Mouse (Mus musculus) lung, postnatal 0 days (tissue): ENCODE data around the gene Kdm6b. TPM values are rescaled to one million over a fixed set of nuclear protein-coding genes. Genes with fewer than 3 reads are reported as not detected.
A peak's percentile ranks its signal among the peaks of the same experiment; 100 is the strongest.

Experiments
- ATAC-seq: fragments of 200-750 bp; cut with Nextera tagmentation; 2 replicates; pipeline ENCODE4 v1.8.0; 2017; ENCODE audit warnings: moderate library complexity
- DNase-seq: peaks from one replicate; pipeline ENCODE4 v3.0.0-alpha.2; 2016; ENCODE audit warnings: low spot score
- H3K27ac ChIP-seq: fragments of 300-500 bp; sonication (generic); 2 replicates; pipeline ENCODE4 v1.5.1; 2014; ENCODE audit warnings: antibody characterized with exemption, mild to moderate bottlenecking, low read length, mixed read lengths
- H3K27me3 ChIP-seq: fragments of 300-500 bp; sonication (generic); replicated peaks from 2 replicates; pipeline ENCODE4 v1.6.1; 2014; ENCODE audit warnings: low read length, mixed read lengths; ENCODE audit not compliant: insufficient read depth
- H3K36me3 ChIP-seq: fragments of 300-500 bp; sonication (generic); 2 replicates; pipeline ENCODE4 v1.6.1; 2014; ENCODE audit warnings: low read length, mixed read lengths; ENCODE audit not compliant: insufficient read depth
- H3K4me1 ChIP-seq: fragments of 300-500 bp; sonication (generic); 2 replicates; pipeline ENCODE4 v1.6.1; 2014; ENCODE audit warnings: antibody characterized with exemption, low read depth, low read length, mixed read lengths; ENCODE audit not compliant: insufficient read depth
- H3K4me2 ChIP-seq: fragments of 300-500 bp; sonication (generic); replicated peaks from 2 replicates; pipeline ENCODE4 v1.6.1; 2014; ENCODE audit warnings: low read depth, mild to moderate bottlenecking, low read length, moderate library complexity, mixed read lengths
- H3K4me3 ChIP-seq: fragments of 300-500 bp; sonication (generic); 2 replicates; pipeline ENCODE4 v1.5.1; 2014; ENCODE audit warnings: low read depth, low read length
- H3K9ac ChIP-seq: fragments of 300-500 bp; sonication (generic); replicated peaks from 2 replicates; pipeline ENCODE4 v1.6.1; 2014; ENCODE audit warnings: low read depth, mild to moderate bottlenecking
- H3K9me3 ChIP-seq: fragments of 300-500 bp; sonication (generic); 2 replicates; pipeline ENCODE4 v1.6.1; 2016; ENCODE audit warnings: low read length, mixed read lengths
- CTCF ChIP-seq: IDR thresholded peaks from 2 replicates; pipeline ENCODE4 v1.5.1; 2016; ENCODE audit warnings: antibody characterized with exemption, mild to moderate bottlenecking
- EP300 ChIP-seq: IDR thresholded peaks from 2 replicates; pipeline ENCODE4 v1.6.1; 2016; ENCODE audit warnings: antibody characterized with exemption, mild to moderate bottlenecking, control low read depth
- WGBS: fragments of 180-500 bp; shearing (Covaris S2); extraction: QIAGEN DNeasy Blood & Tissue Kit; methylation state at CpG from one replicate; pipeline ENCODE4 v1.1.7; 2014; 5-methylcytosine and 5-hydroxymethylcytosine counted together
- polyA plus RNA-seq: library from polyadenylated mRNA; unstranded; fragments of >200 nt; fragmentation: Nextera tagmentation; extraction: Ambion mirVana; gene quantifications from 2 replicates; pipeline ENCODE4 v1.2.1, GENCODE M21; 2015

Kdm6b gene
- polyA plus RNA-seq, 1 experiment from 2014 or later = 29.4 TPM

DNA sequence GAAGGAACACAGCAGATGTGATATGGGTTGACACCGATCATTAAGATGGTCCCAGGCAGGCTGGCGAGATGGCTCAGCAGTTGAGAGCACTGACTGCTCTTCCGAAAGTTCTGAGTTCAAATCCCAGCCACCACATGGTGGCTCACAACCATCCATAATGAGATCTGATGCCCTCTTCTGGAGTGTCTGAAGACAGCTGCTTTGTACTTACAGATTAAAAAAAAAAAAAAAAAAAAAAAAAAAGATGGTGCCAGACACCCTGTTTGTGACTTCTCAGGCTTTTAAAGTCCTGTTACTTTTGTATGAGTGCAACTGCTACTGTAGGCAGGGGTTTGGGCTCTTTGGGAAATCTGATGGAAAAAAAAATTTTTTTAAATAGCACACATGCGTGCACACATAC is 24.8 kb downstream of the Kdm6b start:
- H3K4me2 ChIP-seq = no peak overlapping the region
- no peak overlapping the region for H3K27ac ChIP-seq
- TF ChIP-seq CTCF = peak; percentile 20; the same call in 1 of the 2 replicates
- TF ChIP-seq EP300 = no peak
- no peaks in the 10 kb centered on the region for H3K36me3 ChIP-seq
- no peaks in the 10 kb centered on the region for H3K27me3 ChIP-seq
- H3K4me3 ChIP-seq = no peak overlapping the region
- WGBS = 98% methylated on average over 4 of the region's 4 CpGs
- no peaks in the 10 kb centered on the region for H3K9me3 ChIP-seq
- no peak overlapping the region for H3K9ac ChIP-seq
- H3K4me1 ChIP-seq = no peaks in the 10 kb centered on the region
- ATAC-seq = no peak
- no peak for DNase-seq

DNA sequence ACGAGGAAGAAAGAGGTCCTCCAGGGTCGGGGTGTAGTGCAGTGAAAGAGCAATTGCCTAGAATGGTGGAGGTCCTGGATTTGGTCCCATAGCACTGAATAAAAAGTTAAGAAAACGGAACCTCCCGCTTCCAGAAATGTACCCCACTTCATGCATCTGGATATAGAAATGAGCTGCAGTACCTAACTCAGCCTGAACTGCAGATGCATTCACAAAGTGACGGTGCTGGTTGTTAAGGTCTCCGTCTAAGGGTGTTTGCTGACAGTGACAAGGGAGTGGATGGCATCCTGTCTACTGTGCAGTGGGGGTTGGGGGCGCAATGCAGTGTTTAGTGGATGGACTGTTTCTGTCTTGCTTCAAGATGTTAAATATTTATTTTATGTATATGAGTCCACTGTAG is 26.7 kb downstream of the Kdm6b start:
- 62% methylated on average over 7 of the region's 7 CpGs for WGBS
- no peak overlapping the region for H3K9ac ChIP-seq
- H3K36me3 ChIP-seq = no peaks in the 10 kb centered on the region
- H3K4me2 ChIP-seq = no peak overlapping the region
- no peak overlapping the region for H3K4me3 ChIP-seq
- H3K27me3 ChIP-seq = no peaks in the 10 kb centered on the region
- H3K4me1 ChIP-seq = no peaks in the 10 kb centered on the region
- DNase-seq = no peak
- H3K9me3 ChIP-seq = no peaks in the 10 kb centered on the region
- ATAC-seq = no peak
- peak; percentile 38 for TF ChIP-seq CTCF
- no peak for TF ChIP-seq EP300
- H3K27ac ChIP-seq = no peak overlapping the region

- no peaks in the 10 kb centered on the region for H3K36me3 ChIP-seq
- DNase-seq (no peak), ATAC-seq (no peak)
- no peak overlapping the region for H3K27ac ChIP-seq
- WGBS = 77% methylated on average over 6 of the region's 6 CpGs
- no peaks in the 10 kb centered on the region for H3K9me3 ChIP-seq
- no peak overlapping the region for H3K4me2 ChIP-seq
- TF ChIP-seq CTCF (no peak), EP300 (no peak)
- H3K4me3 ChIP-seq = no peak overlapping the region
- no peak overlapping the region for H3K9ac ChIP-seq
- H3K27me3 ChIP-seq = no peaks in the 10 kb centered on the region
- no peaks in the 10 kb centered on the region for H3K4me1 ChIP-seq
Measured at GRCm38 (mm10) chr11:69384979-69385378, 28.5 kb downstream of the Kdm6b start.

DNA sequence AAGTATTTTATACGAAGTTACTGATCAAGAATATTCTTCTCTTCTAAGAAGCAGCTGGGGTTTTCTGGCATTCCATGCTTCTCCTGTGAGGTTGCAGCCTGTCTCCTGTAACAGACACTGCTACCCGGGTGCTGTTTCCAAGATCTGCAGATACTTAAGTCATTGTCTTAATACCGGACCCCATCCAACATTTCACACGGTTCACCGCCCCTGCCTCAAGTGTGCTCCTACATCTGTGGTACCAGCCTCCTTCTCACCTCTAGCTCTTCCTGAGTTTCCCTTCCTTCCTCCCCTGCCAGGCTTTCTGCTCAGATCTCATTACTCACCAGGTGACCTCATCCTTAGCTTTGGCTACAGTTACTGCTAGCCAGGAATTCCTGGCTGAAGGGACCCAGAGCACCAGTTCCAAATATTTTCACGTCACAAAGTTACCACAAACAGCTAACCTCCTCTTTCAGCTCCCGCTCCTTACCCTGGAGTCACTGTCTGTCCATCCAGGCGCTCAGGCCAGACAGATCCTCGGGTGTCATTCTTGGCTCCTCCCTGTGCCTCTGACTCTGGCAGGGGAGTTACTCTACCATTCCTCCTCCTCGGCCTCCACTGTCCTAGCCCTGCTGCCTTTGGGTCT is 30.9 kb downstream of the Kdm6b start:
- Histone ChIP-seq H3K4me1 (no peaks in the 10 kb centered on the region), H3K4me2 (no peak overlapping the region), H3K36me3 (no peaks in the 10 kb centered on the region), H3K4me3 (no peak overlapping the region), H3K9me3 (no peaks in the 10 kb centered on the region), H3K27ac (no peak overlapping the region), H3K9ac (no peak overlapping the region), H3K27me3 (no peaks in the 10 kb centered on the region; the same call in 1 of the 2 replicates)
- no peak for TF ChIP-seq EP300
- no peak for TF ChIP-seq CTCF
- no peak for ATAC-seq
- WGBS = 69% methylated on average over 10 of the region's 10 CpGs
- DNase-seq = no peak

DNA sequence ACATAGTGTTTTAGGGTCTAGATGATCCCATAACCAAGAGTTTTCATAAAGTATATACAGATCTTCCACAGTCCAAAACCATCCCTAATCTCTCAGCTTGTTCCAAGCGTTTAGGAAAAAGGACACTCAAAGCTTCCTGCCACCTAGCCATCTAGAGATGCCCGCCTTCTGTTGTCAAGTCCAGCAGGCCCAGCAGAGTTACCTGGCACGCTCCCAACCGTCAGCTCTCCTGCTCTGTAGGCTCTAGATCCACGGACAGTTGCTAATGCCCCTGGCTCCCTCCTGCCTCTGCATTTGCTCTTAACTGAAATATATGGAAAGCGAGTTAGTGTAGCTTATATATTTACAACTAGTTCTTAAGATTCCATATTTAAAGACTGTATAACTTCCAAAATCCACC is 32.1 kb downstream of the Kdm6b start:
- ATAC-seq = no peak

DNA sequence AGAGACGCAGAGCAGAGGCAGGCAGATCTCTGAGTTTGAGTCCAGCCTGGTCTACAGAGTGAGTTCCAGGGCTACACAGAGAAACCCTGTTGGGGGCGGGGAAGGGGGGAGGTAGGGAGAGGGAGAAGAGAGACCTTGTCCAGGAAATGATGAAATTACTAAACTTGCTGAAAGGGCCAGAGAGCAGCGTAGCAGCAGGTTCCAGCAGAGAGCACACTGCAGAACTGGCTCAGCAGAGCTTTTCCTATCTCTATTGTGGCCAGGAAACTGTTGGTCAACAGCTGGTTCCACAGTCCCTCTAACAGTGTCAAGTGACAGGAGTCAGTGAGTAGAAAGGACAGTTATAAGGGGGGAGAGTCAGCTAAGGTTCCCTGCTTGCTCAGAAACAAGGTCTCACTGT is 33.9 kb downstream of the Kdm6b start:
- no peaks in the 10 kb centered on the region for H3K4me1 ChIP-seq
- no peak overlapping the region for H3K4me2 ChIP-seq
- H3K36me3 ChIP-seq = 0 out of 2 replicates have a peak, but pooled peaks cover 5% of the 10 kb centered on the region
- H3K9me3 ChIP-seq = no peaks in the 10 kb centered on the region
- H3K27ac ChIP-seq = no peak overlapping the region
- WGBS = 73% methylated on average over 3 of the region's 3 CpGs
- H3K27me3 ChIP-seq = no peaks in the 10 kb centered on the region; the same call in 1 of the 2 replicates
- no peak for TF ChIP-seq EP300
- TF ChIP-seq CTCF = no peak
- no peak for DNase-seq
- 0 out of 2 replicates have a peak, but pooled peaks have one; percentile 17 for ATAC-seq
- H3K9ac ChIP-seq = no peak overlapping the region
- H3K4me3 ChIP-seq = no peak overlapping the region

More for the DNA sequence above, 32.1 kb downstream of the Kdm6b start:
- no peaks in the 10 kb centered on the region for H3K36me3 ChIP-seq
- TF ChIP-seq CTCF (no peak), EP300 (no peak)
- DNase-seq = no peak
- H3K4me2 ChIP-seq = no peak overlapping the region
- no peak overlapping the region for H3K9ac ChIP-seq
- H3K27ac ChIP-seq = no peak overlapping the region
- no peak overlapping the region for H3K4me3 ChIP-seq
- WGBS = 69% methylated on average over 6 of the region's 6 CpGs
- H3K4me1 ChIP-seq = no peaks in the 10 kb centered on the region
- H3K9me3 ChIP-seq = no peaks in the 10 kb centered on the region
- H3K27me3 ChIP-seq = no peaks in the 10 kb centered on the region; the same call in 1 of the 2 replicates
